Mouse (Mus musculus) ovary, adult 2 months (tissue): ENCODE data around the gene Gm28308. TPM values are rescaled to one million over a fixed set of nuclear protein-coding genes. Genes with fewer than 3 reads are reported as not detected.

Source experiments
- polyA plus RNA-seq: library from polyadenylated mRNA; depleted of rRNA; stranded (reverse); fragments of >200 nt; gene quantifications from 2 replicates; pipeline ENCODE4 v1.2.3, GENCODE M21; 2012; rRNA removed

Gene Gm28308
- polyA plus RNA-seq, result 7.2 and 8.5 TPM in 2 replicates

DNA sequence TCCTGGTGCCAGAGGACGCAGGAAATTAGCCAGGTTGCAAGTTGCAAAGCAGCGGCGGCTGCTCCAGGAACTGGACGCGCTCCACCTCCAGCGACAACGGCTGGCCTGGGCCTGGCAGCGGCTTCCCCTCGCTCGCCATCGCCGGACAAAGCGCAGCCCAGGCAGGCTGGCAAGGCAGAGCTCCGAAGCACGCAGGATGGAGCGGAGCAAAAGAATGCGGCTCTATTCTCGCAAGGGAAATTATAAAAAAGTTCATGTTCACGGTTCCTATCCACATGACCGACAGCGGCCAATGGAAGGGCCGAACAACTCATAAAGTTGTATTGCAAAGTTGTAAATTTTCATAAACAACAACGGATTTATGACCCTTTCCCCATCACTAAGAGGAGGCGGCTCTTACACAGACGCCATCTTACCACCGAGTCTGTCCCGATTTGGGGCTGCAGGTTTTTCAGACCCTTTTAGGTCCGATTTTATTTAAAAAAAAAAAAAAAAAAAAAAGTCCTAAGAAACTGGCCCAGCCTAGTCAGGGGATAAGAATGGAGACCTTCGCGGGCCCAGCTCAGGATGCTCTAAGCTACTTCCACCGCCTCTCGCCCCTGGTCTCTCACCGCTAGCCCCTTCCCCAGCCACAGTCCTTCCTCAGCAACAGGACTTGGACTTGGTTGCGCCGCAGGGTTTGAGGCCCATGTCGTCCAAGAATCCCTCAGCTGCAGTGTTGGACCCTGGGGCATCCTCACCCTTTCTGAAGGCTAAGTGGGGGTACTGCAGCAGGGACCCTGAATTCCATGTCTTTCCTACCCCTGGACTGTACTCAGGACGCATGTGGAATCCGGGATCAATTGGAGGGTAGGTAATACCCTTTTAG, at the start of gene Gm28308, which contains the start of gene Hoxa3:
Gene Gm28308, minus strand, starts transcription at position 221 of the 868 bp plus-strand sequence.
Gene Hoxa3, minus strand, starts transcription at position 218 of the 868 bp plus-strand sequence.

GRCm38 (mm10) chr6:52260654-52261575, 47.8 kb upstream of the Gm28308 start, which contains the start of gene Hoxa13:
Gene Hoxa13, minus strand, starts transcription at chr6:52260880.

DNA sequence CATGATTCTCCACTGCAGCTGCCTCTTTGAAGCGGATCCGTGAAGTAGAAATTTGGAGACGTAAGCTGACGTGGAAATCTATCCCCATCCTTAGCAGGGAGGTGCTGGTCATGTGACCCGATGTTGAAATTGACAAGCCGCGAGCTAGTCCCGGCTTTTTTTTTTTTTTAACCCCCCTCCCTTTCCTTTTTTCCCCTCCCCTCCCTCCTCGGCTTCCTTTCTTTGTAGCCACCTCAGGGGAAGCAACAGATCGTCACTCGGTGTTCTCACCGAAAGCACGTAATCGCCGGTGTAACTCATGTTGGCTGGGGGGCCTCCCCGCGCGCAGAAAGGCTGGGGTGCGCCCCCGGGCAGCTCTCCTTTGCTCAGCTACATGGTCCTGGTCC, 32.6 kb upstream of the Gm28308 start, which contains the start of gene Hoxa11:
Gene Hoxa11, minus strand, starts transcription at position 54 of the 386 bp plus-strand sequence.

GRCm38 (mm10) chr6:52240389-52241000, 27.4 kb upstream of the Gm28308 start, which contains the start of gene Hoxa10:
Gene Hoxa10, minus strand, starts transcription at chr6:52240854.

GRCm38 (mm10) chr6:52230516-52231165, 17.5 kb upstream of the Gm28308 start, which contains the start of gene Hoxa9:
Gene Hoxa9, minus strand, starts transcription at chr6:52231089.

GRCm38 (mm10) chr6:52221337-52221992, 8.3 kb upstream of the Gm28308 start, which contains the start of gene Hoxa7:
Gene Hoxa7, minus strand, starts transcription at chr6:52221854.

DNA sequence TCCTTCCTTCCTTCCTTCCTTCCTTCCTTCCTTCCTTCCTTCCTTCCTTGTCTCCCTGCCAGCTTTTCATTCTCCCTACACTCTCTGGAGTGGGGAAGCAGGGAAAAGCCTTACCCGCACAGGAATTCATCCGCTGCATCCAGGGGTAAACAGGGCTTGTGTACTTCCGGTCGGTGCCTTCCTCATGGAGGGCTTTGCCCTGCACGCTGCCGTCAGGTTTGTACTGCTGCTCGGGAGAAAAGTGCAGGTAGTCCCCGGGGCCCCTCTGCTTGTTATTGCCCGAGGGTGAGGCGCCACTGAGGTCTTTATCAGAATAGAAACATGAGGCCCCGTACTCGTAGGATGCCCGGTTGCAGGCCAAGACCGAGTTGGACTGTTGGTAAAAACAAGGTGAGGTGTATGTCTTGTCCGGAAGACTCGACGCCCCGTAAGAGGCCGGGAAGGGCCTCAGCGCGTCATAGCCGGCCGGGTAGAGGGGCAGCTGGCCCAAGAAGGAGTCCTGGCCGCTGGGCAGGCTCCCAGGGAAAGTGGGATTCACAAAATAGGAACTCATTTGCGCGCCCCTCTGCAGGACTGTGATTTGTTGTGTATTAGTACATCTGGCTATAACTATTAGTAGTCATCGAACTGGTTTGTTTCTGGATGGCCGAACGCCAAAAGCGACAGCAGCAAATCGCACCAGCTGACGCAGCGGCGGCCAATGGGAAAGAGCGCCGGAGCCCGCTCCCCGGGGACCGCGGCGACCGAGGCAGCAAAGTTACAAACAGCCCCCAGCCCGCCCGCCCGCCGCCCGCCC, 4.9 kb downstream of the Gm28308 start, which contains the start of gene Hoxa6:
Gene Hoxa6, minus strand, starts transcription at position 651 of the 796 bp plus-strand sequence.

DNA sequence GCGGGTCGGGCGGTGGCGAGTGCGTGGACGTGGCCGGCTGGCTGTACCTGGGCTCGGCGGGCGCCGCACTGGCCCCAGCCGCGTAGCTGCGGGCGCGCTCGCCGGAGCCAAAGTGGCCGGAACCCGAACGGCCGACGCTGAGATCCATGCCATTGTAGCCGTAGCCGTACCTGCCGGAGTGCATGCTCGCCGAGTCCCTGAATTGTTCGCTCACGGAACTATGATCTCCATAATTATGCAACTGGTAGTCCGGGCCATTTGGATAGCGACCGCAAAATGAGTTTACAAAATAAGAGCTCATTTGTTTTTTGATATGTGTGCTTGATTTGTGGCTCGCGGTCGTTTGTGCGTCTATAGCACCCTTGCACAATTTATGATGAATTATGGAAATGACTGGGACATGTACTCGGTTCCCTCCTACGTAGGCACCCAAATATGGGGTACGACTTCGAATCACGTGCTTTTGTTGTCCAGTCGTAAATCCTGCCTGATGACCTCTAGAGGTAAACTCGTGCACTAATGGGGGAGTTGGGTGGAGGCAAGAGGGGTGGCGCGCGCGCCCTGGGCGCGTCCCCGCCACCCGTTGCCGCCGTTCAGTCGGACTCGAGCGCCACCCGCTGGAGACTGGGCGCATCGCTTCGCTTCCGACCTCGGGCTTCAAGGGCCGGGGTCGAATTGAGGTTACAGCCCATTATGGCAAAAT, 8.9 kb downstream of the Gm28308 start, which contains the start of gene Hoxa5:
Gene Hoxa5, minus strand, starts transcription at position 538 of the 703 bp plus-strand sequence.

GRCm38 (mm10) chr6:52190906-52191810, 22.0 kb downstream of the Gm28308 start, which contains the start of gene Hoxa4:
Gene Hoxa4, minus strand, starts transcription at chr6:52191753.

GRCm38 (mm10) chr6:52177061-52177735, 35.9 kb downstream of the Gm28308 start, which contains the start of gene 5730596B20Rik:
Gene 5730596B20Rik, plus strand, starts transcription at chr6:52177498.

GRCm38 (mm10) chr6:52164626-52165440, 48.3 kb downstream of the Gm28308 start, which contains the start of gene Hoxa2:
Gene Hoxa2, minus strand, starts transcription at chr6:52164831.

GRCm38 (mm10) chr6:52158276-52159051, 54.7 kb downstream of the Gm28308 start, which contains the start of gene Hoxa1:
Gene Hoxa1, minus strand, starts transcription at chr6:52158317.

